Mouse (Mus musculus) spleen, adult 12 weeks (tissue): ENCODE measurements around the gene Ubqln2.

Experiments used
- DNase-seq: peaks from one replicate; pipeline ENCODE4 v3.0.0; 2022; ENCODE audit warnings: low spot score

Ubqln2 gene

GRCm38 (mm10) chrX:153497688-153498516 lies at the start of gene Ubqln2:
Gene Ubqln2, plus strand, starts transcription at chrX:153498227.
- DNase-seq, result peak; percentile 54

GRCm38 (mm10) chrX:153451946-153452345 lies 46.1 kb upstream of the Ubqln2 start:
- DNase-seq, result no peak

GRCm38 (mm10) chrX:153476760-153477248 lies 21.2 kb upstream of the Ubqln2 start:
- no peak for DNase-seq

- DNase-seq, result no peak
These were observed 5.7 kb upstream of the Ubqln2 start for GRCm38 (mm10) chrX:153492326-153492725.

GRCm38 (mm10) chrX:153498665-153499293 lies 752 bp downstream of the Ubqln2 start:
- DNase-seq, result no peak

- no peak for DNase-seq
These were observed 1.4 kb downstream of the Ubqln2 start for GRCm38 (mm10) chrX:153499294-153500046.

- no peak for DNase-seq
These were observed 2.0 kb downstream of the Ubqln2 start for GRCm38 (mm10) chrX:153500047-153500345.

GRCm38 (mm10) chrX:153505954-153506353 lies 7.9 kb downstream of the Ubqln2 start:
- no peak for DNase-seq

GRCm38 (mm10) chrX:153515491-153515890 lies 17.5 kb downstream of the Ubqln2 start:
- DNase-seq, result no peak

GRCm38 (mm10) chrX:153528399-153528798 lies 30.4 kb downstream of the Ubqln2 start:
- DNase-seq, result no peak
